8 mouse cellular contexts compared by ENCODE assay signal in the genomic region with DNA sequence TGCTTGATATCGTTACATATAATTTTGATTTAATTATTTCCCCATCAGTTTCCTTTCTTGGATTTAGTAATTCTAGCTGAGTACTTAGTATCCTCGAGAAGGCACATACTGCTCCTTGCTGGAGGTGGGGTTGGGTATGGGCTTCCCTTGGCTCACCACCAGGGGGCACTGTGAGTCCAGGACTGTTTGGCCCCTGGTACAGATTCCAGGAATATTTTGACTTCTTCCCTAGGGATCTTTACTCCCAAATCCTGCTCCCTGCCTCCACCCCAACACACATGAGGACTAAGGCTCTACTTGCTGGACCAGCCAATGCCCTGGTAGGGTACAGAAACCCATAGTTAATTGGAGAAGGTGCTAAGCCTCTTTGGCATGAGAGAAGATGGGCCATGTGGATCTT. TPM values are rescaled to one million over a fixed set of nuclear protein-coding genes. Genes with fewer than 3 reads are reported as not detected.
DNase-seq lines count a peak whose midpoint lies in the region; ATAC-seq and TF ChIP-seq lines count a peak whose summit lies in the region.
"Had no signal": no experiment of that assay in that cellular context is flagged by ENCODE, and none has a peak within 500 bp of the region (broad histone marks: within the 10 kb centered on the region; RNA-seq: fewer than 3 reads in every experiment).

No protein-coding gene starts in this region.

- no peak overlapping the region for H3K9ac ChIP-seq in hindbrain, embryonic 15.5 days
- H3K9ac ChIP-seq: liver, embryonic 15.5 days had no signal

- WGBS in cerebellum, adult 2 months = 9% methylated on average over 2 of the region's 2 CpGs
- WGBS in hindbrain, embryonic 15.5 days = 12% methylated on average over 2 of the region's 2 CpGs

- H3K4me1 ChIP-seq in cerebellum, adult 2 months (ENCODE audit: control insufficient read depth, insufficient read depth, low read length) = no peaks in the 10 kb centered on the region
- 0 out of 2 replicates have a peak, but pooled peaks cover 3% of the 10 kb centered on the region for H3K4me1 ChIP-seq in hindbrain, embryonic 15.5 days (replicated peaks)

- H3K27ac ChIP-seq in cerebellum, adult 2 months (ENCODE audit: insufficient read depth, low read length) = no peak overlapping the region
- H3K27ac ChIP-seq in hindbrain, embryonic 15.5 days (replicated peaks) = no peak overlapping the region
- H3K27ac ChIP-seq: liver, embryonic 15.5 days had no signal

- H3K36me3 ChIP-seq in hindbrain, embryonic 15.5 days = no peaks in the 10 kb centered on the region
- H3K36me3 ChIP-seq: liver, embryonic 15.5 days had no signal

- no peaks in the 10 kb centered on the region for H3K9me3 ChIP-seq in hindbrain, embryonic 15.5 days
- H3K9me3 ChIP-seq: liver, embryonic 15.5 days had no signal

- peak; percentile 7 for DNase-seq in T-cell, adult 2 months (ENCODE audit: low spot score)
- DNase-seq in cerebellum, adult 2 months = peak; percentile 49 to 66
- peak; percentile 74 for DNase-seq in forelimb bud, embryonic 11.5 days (ENCODE audit: low read depth, low spot score)
- peak; percentile 63 to 73 for DNase-seq in layer of hippocampus, postnatal 36 days
- DNase-seq in right cerebral cortex, postnatal 14 days = peak; percentile 75

- no peak overlapping the region for H3K4me3 ChIP-seq in cerebellum, adult 2 months (replicated peaks; ENCODE audit: insufficient read depth, low read depth, low read length)
- no peak overlapping the region for H3K4me3 ChIP-seq in hindbrain, embryonic 15.5 days
- H3K4me3 ChIP-seq: liver, embryonic 15.5 days had no signal

- H3K4me2 ChIP-seq in hindbrain, embryonic 15.5 days = no peak overlapping the region
- H3K4me2 ChIP-seq: liver, embryonic 15.5 days had no signal

- peak; percentile 88 for TF ChIP-seq CTCF in cerebellum, adult 2 months (IDR thresholded peaks at IDR 0.05; ENCODE audit: borderline replicate concordance, insufficient read depth, low read depth, low read length)

- ATAC-seq in hindbrain, embryonic 15.5 days (ENCODE audit: low FRiP score, low read depth) = 0 out of 2 replicates have a peak, but pooled peaks have one; percentile 38
- ATAC-seq in megakaryocyte, adult 5-6 weeks (ENCODE audit: poor library complexity, severe bottlenecking) = peak; percentile 62

- TF ChIP-seq POLR2A in cerebellum, adult 2 months (IDR thresholded peaks at IDR 0.05; ENCODE audit: borderline replicate concordance, insufficient read depth, low read length) = no peak

- H3K27me3 ChIP-seq in cerebellum, adult 2 months (ENCODE audit: control insufficient read depth, insufficient read depth, low read length) = no peaks in the 10 kb centered on the region
- H3K27me3 ChIP-seq in hindbrain, embryonic 15.5 days = no peaks in the 10 kb centered on the region
- H3K27me3 ChIP-seq: liver, embryonic 15.5 days had no signal

RNA-seq across cellular contexts. Expression of gene Ttc1, which starts 36.0 kb away (rescaled TPM):
- polyA plus RNA-seq in cerebellum, adult 2 months (2012; rRNA removed) = 70.5 and 72.1 TPM in 2 replicates
- 77.9 and 80.4 TPM in 2 replicates for polyA plus RNA-seq in hindbrain, embryonic 15.5 days (2015; fragmentation: Nextera tagmentation; extraction: Ambion mirVana)
- 10 to 100 TPM; 58.8 to 61.0 TPM for total RNA-seq in layer of hippocampus, postnatal 36 days (2021)
- 32.1 and 37.8 TPM in 2 replicates for total RNA-seq in megakaryocyte, adult 5-6 weeks (2015)
- 56.4 and 65.2 TPM in 2 replicates for total RNA-seq in megakaryocyte, adult 5-6 weeks (2017)

Comparison
In these comparisons a context has a peak if more than half of its experiments do, and no peak if none do; other contexts are left out.
1. DNase-seq: peak in every context shown above with its lines; median percentile 75 in right cerebral cortex, postnatal 14 days; 74 in forelimb bud, embryonic 11.5 days; 68 in layer of hippocampus, postnatal 36 days; 58 in cerebellum, adult 2 months; 7 in T-cell, adult 2 months.